Mouse (Mus musculus): ENCODE data around the gene Rtraf.

- TF ChIP-seq CTCF (IDR thresholded peaks at IDR 0.05; ENCODE audit: borderline replicate concordance, control insufficient read depth, extremely low read depth, insufficient read depth, low read length, poor library complexity) (no peak), POLR2A (IDR thresholded peaks at IDR 0.05; ENCODE audit: control insufficient read depth, extremely low read depth, insufficient read depth, low read length, poor library complexity) (no peak)
These were observed 16.3 kb downstream of the Rtraf start for GRCm38 (mm10) chr14:19807339-19807738.
